Mouse (Mus musculus): Measurements from ENCODE around the gene Lgr4. TPM values are rescaled to one million over a fixed set of nuclear protein-coding genes. Genes with fewer than 3 reads are reported as not detected.

Gene Lgr4
- total RNA-seq, 2 experiments from 2014 or later = 17.3 to 18.8 TPM

DNA sequence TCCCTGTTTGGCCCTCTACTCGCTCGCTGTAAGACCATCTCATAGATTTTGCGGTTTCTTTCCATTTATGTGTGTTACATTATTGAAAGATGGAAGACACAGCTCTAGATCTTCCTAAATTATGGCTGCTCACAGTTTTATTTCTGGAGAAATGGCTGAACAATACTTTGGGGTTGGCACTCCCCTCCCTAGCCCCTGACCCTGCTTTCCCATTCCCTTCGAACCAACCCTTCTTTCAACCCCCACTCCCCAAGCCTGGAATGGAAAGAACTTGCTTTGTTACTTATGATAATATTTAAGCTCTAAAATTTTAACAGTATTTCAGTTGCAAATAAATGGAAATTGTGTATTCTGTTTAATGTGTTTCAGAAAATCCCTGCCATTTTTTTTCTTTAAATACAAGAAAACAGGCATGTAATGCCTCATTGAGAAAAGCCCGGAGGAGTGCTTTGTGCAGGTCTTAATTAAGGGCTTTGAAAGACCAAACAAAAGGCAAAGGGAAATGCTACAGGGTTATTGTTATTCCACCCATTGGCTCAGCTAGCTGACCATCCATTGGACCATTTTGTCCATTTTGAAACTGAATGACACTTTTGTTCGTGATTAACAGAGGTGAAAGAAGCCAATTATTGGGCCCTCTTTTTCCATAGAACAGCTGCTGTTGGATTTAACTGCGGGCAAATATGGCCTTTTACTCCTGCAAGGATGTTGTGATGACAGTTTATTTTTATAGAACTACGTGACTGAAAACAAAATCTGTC, 25.5 kb downstream of the Lgr4 start:
- intact Hi-C loops (cut with DNase I; ENCODE audit: low total_unique reads) = no loop called here
- no peak for DNase-seq

- intact Hi-C loops (cut with DNase I; ENCODE audit: low total_unique reads) = no loop called here
- no peak for DNase-seq
These were observed 27.5 kb downstream of the Lgr4 start for GRCm38 (mm10) chr2:109944995-109945394.

GRCm38 (mm10) chr2:109945532-109945931, 28.1 kb downstream of the Lgr4 start:
- DNase-seq = no peak
- intact Hi-C loops (cut with DNase I; ENCODE audit: low total_unique reads) = no loop called here

DNA sequence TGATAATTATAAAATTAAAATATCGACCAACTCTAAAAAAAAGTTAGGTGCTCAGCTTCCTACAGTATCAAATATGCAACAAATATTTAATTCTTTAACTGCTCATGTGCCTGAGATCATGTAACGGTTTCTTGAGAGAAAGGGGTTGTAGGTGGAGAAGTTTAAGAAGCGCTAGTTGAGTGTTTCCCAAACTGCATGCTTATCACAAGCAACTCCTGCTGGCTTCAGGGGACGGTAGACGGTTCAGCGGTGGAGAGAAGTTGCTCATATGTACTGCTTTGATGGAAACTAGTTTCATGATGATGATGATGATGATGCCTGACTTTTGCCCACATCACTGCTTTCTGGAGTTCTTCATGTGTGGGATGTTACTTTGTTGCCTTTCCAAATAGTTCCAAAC, 29.0 kb downstream of the Lgr4 start:
- no peak for DNase-seq
- intact Hi-C loops (cut with DNase I; ENCODE audit: low total_unique reads) = no loop called here

GRCm38 (mm10) chr2:109949519-109949918, 32.1 kb downstream of the Lgr4 start:
- no peak for DNase-seq
- intact Hi-C loops (cut with DNase I; ENCODE audit: low total_unique reads) = no loop called here

DNA sequence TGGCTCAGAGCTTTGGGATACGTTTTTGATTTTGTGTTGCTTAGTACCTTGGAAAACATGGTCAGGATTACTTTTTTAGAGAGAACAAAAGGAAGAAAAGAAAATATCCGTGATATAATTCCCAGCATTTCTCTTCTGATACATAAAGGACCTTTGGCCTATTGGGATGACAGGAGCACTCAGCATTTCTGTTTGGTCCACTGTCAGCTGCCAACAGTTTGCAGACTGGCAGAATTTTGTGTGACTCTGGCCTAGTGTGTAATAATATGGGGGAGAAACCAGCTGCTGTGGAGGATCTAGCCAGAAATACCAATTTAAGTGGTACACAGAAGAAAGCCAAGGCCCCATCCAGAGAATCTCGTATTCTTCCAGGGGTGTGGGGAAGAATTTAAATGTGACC, 32.9 kb downstream of the Lgr4 start:
- no peak for DNase-seq
- intact Hi-C loops (cut with DNase I; ENCODE audit: low total_unique reads) = no loop called here

- no peak for DNase-seq
- intact Hi-C loops (cut with DNase I; ENCODE audit: low total_unique reads) = no loop called here
These were observed 33.6 kb downstream of the Lgr4 start for GRCm38 (mm10) chr2:109951050-109951449.

- DNase-seq = no peak
- intact Hi-C loops (cut with DNase I; ENCODE audit: low total_unique reads) = no loop called here
These were observed 35.7 kb downstream of the Lgr4 start for GRCm38 (mm10) chr2:109953048-109953717.

GRCm38 (mm10) chr2:109953893-109954292, 36.4 kb downstream of the Lgr4 start:
- no peak for DNase-seq
- intact Hi-C loops (cut with DNase I; ENCODE audit: low total_unique reads) = no loop called here

- intact Hi-C loops (cut with DNase I; ENCODE audit: low total_unique reads) = no loop called here
- no peak for DNase-seq
These were observed 37.6 kb downstream of the Lgr4 start for GRCm38 (mm10) chr2:109955060-109955459.

GRCm38 (mm10) chr2:109955910-109956309, 38.5 kb downstream of the Lgr4 start:
- intact Hi-C loops (cut with DNase I; ENCODE audit: low total_unique reads) = no loop called here
- no peak for DNase-seq

DNA sequence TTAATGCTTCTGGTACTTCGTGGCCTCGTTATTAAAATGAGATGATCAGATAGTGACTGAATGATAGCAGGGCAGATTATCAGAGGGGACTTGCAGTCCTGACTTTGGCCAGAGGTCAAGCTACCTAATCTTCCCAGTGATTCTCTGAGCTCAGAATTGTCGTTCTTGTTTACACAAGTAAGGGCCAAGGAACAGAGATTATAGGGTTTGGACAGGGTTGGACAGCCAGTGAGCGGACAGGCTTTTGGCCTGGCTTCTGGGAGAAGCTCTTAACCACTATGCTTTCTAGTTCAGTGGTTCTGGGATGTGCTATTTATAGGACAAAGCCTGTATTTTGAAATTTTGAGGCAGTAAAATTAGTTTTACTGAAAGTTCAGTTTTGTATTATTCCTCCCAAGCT, 39.3 kb downstream of the Lgr4 start:
- intact Hi-C loops (cut with DNase I; ENCODE audit: low total_unique reads) = no loop called here

GRCm38 (mm10) chr2:109958692-109959406, 41.4 kb downstream of the Lgr4 start:
- intact Hi-C loops (cut with DNase I; ENCODE audit: low total_unique reads) = no loop called here
- peak; percentile 17 for DNase-seq

More for the DNA sequence above, 39.3 kb downstream of the Lgr4 start:
- no peak for DNase-seq

GRCm38 (mm10) chr2:109959407-109960075, 42.1 kb downstream of the Lgr4 start:
- intact Hi-C loops (cut with DNase I; ENCODE audit: low total_unique reads) = no loop called here
- peak; percentile 33 for DNase-seq

DNA sequence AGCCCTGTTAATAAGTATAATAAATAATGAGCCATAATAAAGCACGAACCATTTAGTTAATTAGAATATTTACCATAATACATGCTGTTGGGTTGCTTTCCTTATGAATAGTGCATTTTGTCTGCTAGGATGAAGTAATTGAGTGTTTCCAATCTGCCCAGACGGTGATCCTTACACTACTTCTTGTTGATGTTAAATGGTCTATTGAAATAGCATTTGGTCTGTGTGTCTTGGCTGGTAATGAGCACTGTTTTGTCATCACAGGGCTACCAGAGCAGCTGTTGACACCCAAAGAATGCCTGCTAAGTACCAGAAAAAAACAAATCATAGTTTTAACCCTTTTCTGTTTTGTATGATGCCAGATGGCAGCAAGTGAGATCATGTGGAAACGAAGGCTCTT, 42.8 kb downstream of the Lgr4 start:
- intact Hi-C loops (cut with DNase I; ENCODE audit: low total_unique reads) = no loop called here

DNA sequence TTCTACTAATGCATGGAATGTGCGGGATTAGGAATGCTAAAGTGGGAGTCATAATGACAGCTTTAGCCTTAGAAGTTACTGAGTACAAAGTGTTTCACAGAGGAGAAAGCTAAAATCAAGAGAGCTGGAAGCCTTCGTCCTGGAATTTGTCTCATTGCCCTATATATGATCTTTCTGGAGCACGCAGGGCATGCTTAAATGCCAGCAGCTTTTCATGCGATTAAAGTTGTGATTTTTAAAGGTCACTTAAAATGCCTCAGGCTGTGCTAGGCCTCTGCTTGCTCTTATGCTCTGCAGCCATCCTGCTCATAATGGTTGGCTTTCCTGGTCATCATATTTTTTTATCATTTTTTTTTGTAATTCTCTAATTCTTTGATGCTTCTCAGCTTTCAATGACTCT, 43.7 kb downstream of the Lgr4 start:
- intact Hi-C loops (cut with DNase I; ENCODE audit: low total_unique reads) = no loop called here
- DNase-seq = no peak

More for the DNA sequence above, 42.8 kb downstream of the Lgr4 start:
- DNase-seq = no peak

GRCm38 (mm10) chr2:109963591-109964258, 46.3 kb downstream of the Lgr4 start:
- intact Hi-C loops (cut with DNase I; ENCODE audit: low total_unique reads) = no loop called here
- no peak for DNase-seq

DNA sequence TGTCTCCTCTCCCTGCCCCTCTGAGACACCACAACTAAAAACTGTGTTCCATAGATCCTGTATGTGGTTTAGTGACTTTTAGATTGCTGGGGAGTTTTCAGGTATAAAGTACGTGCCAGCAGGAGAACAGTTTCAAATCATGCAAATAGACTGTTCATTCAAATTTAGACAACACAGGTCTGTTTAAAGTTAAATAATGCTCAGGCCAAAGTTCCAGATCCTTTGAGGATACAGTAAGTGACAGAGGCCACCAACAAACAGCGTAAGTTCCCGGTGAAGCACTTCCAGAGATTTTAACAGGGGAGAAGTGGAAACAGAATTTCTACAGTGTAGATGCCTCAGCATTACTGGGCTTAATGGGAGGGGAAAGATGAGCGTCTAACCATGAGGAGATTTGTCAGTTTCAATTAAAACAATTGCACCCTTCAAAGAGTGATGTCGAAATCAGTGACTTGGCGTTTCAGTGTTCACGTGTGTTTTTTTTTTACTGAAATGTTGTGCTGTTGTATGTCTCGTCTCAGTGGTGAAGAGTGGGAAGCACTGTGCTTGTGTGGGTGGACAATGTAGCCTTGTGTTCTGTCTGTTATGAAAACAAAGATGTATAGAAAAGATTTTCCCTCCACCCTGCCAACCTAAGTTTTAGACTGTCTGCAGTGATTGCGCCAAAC, 48.4 kb downstream of the Lgr4 start:
- intact Hi-C loops (cut with DNase I; ENCODE audit: low total_unique reads) = no loop called here

DNA sequence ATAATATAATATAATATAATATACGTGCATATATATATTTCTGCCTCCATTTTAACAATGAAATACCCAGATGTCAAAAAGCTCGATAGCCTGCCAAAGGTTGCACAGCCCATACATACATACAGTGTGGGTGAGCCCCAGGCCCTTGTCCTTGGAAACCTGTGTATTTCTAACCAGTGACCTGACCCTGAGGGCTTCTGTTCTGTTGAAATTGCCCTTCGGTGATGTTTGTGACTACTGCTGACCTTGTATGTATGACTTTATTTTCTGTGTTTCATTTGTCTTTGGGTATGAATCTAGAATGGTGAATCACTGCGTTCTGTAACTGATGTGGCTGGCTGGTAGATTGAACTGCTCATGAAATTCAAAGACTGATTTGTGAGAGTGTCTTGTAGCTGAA, 49.4 kb downstream of the Lgr4 start:
- intact Hi-C loops (cut with DNase I; ENCODE audit: low total_unique reads) = no loop called here

More for the DNA sequence above, 48.4 kb downstream of the Lgr4 start:
- no peak for DNase-seq

More for the DNA sequence above, 49.4 kb downstream of the Lgr4 start:
- no peak for DNase-seq
